Mouse (Mus musculus) liver, embryonic 16.5 days (tissue): ENCODE measurements around the gene Adk. TPM values are rescaled to one million over a fixed set of nuclear protein-coding genes. Genes with fewer than 3 reads are reported as not detected.

Source experiments
- ATAC-seq: fragments of 200-750 bp; cut with Nextera tagmentation; 2 replicates; pipeline ENCODE4 v1.8.0; 2017; ENCODE audit warnings: low read depth, mild to moderate bottlenecking, moderate number of reproducible peaks, moderate library complexity
- H3K27ac ChIP-seq: fragments of 300-500 bp; sonication (generic); 2 replicates; pipeline ENCODE4 v1.5.1; 2014; ENCODE audit warnings: mild to moderate bottlenecking, low read length
- H3K27me3 ChIP-seq: fragments of 300-500 bp; sonication (generic); 2 replicates; pipeline ENCODE4 v1.6.1; 2014; ENCODE audit warnings: low read depth, low read length, mixed read lengths; ENCODE audit not compliant: control insufficient read depth, insufficient read depth
- H3K36me3 ChIP-seq: fragments of 300-500 bp; sonication (generic); 2 replicates; pipeline ENCODE4 v1.6.1; 2014; ENCODE audit warnings: mild to moderate bottlenecking; ENCODE audit not compliant: control insufficient read depth, insufficient read depth
- H3K4me1 ChIP-seq: fragments of 300-500 bp; sonication (generic); 2 replicates; pipeline ENCODE4 v1.6.1; 2014; ENCODE audit warnings: low read depth, low read length, mixed read lengths; ENCODE audit not compliant: control insufficient read depth
- H3K4me2 ChIP-seq: fragments of 300-500 bp; sonication (generic); 2 replicates; pipeline ENCODE4 v1.6.1; 2014; ENCODE audit warnings: low read depth, low read length, mixed read lengths
- H3K4me3 ChIP-seq: fragments of 300-500 bp; sonication (generic); 2 replicates; pipeline ENCODE4 v1.5.1; 2014; ENCODE audit warnings: low read depth, mild to moderate bottlenecking, low read length
- H3K9ac ChIP-seq: fragments of 300-500 bp; sonication (generic); 2 replicates; pipeline ENCODE4 v1.6.1; 2014; ENCODE audit warnings: low read depth, low read length
- H3K9me3 ChIP-seq: fragments of 300-500 bp; sonication (generic); replicated peaks from 2 replicates; pipeline ENCODE4 v1.6.1; 2016; ENCODE audit warnings: low read length; ENCODE audit not compliant: control insufficient read depth
- WGBS: fragments of 180-500 bp; shearing (Covaris S2); extraction: QIAGEN DNeasy Blood & Tissue Kit; methylation state at CpG from one replicate; pipeline ENCODE4 v1.1.7; 2014; ENCODE audit not compliant: insufficient replicate concordance; 5-methylcytosine and 5-hydroxymethylcytosine counted together
- polyA plus RNA-seq: library from polyadenylated mRNA; unstranded; fragments of >200 nt; fragmentation: Nextera tagmentation; extraction: Ambion mirVana; gene quantifications from 2 replicates; pipeline ENCODE4 v1.2.1, GENCODE M21; 2015

Adk gene
- polyA plus RNA-seq, 1 experiment from 2014 or later, result 224 TPM

GRCm38 (mm10) chr14:21359896-21360525 lies 307.6 kb downstream of the Adk start:
- WGBS, result 87% methylated on average over 6 of the region's 12 CpGs
- Histone ChIP-seq H3K4me1 (no peaks in the 10 kb centered on the region), H3K9ac (no peak overlapping the region), H3K9me3 (no peaks in the 10 kb centered on the region), H3K27me3 (no peaks in the 10 kb centered on the region), H3K4me2 (no peak overlapping the region), H3K27ac (no peak overlapping the region), H3K36me3 (peaks cover 5% of the 10 kb centered on the region; the same call in 1 of the 2 replicates), H3K4me3 (no peak overlapping the region)
- ATAC-seq, result no peak

GRCm38 (mm10) chr14:21367095-21367494 lies 314.7 kb downstream of the Adk start:
- Histone ChIP-seq H3K27ac (no peak overlapping the region), H3K4me3 (no peak overlapping the region), H3K9me3 (no peaks in the 10 kb centered on the region), H3K9ac (no peak overlapping the region), H3K27me3 (no peaks in the 10 kb centered on the region), H3K4me1 (no peaks in the 10 kb centered on the region), H3K4me2 (no peak overlapping the region), H3K36me3 (no peaks in the 10 kb centered on the region)
- ATAC-seq, result no peak
- 73% methylated on average over 2 of the region's 2 CpGs for WGBS

DNA sequence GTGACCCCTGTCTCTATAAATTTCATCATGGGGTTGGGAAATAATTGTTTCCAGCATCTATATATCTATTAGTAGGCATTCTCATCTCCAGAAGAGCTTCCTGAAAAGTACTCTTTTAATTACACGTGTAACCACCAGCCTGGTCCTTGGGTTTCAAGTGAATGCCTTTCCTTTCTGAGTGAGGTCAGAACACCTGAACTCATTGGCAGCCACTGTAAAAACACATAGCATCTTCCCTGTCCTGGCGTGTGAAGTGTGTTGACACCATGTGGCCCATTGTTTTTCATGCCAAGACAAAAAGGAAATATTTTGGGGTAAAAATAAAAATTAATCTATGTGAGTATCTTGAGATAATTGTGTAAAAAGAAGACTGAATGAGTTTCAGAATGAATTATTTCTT lies 316.2 kb downstream of the Adk start:
- H3K27me3 ChIP-seq, result no peaks in the 10 kb centered on the region
- H3K4me2 ChIP-seq, result no peak overlapping the region
- 69% methylated on average over 2 of the region's 2 CpGs for WGBS
- H3K9ac ChIP-seq, result no peak overlapping the region
- no peaks in the 10 kb centered on the region for H3K9me3 ChIP-seq
- H3K36me3 ChIP-seq, result no peaks in the 10 kb centered on the region
- no peak overlapping the region for H3K27ac ChIP-seq
- H3K4me3 ChIP-seq, result no peak overlapping the region
- H3K4me1 ChIP-seq, result no peaks in the 10 kb centered on the region
- ATAC-seq, result no peak

- H3K36me3 ChIP-seq, result no peaks in the 10 kb centered on the region
- no peak for ATAC-seq
- no peak overlapping the region for H3K9ac ChIP-seq
- H3K27ac ChIP-seq, result no peak overlapping the region
- H3K4me2 ChIP-seq, result no peak overlapping the region
- WGBS, result 57% methylated on average over 5 of the region's 5 CpGs
- H3K27me3 ChIP-seq, result no peaks in the 10 kb centered on the region
- no peaks in the 10 kb centered on the region for H3K4me1 ChIP-seq
- no peaks in the 10 kb centered on the region for H3K9me3 ChIP-seq
- H3K4me3 ChIP-seq, result no peak overlapping the region
These were observed 316.8 kb downstream of the Adk start for GRCm38 (mm10) chr14:21369127-21369526.

DNA sequence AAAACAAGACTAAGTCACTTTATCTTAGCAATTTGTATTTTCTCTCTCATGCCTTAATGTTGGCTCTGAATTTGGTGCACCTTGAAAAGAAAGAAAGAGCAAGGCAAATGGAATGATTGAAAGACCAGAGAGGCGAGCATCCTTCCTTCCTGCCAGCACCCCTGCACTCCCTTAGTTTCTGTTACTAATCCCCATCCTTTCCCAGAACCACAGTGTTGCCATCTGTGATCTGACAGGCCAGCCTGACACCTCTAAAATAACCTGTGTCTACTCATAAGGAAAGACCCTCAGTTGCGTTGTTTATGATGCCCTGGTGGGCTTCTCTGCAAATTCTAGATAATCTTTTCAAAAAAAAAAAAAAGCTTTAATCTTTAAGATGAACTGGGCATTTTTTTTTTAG lies 319.6 kb downstream of the Adk start:
- no peaks in the 10 kb centered on the region for H3K4me1 ChIP-seq
- no peak for ATAC-seq
- no peak overlapping the region for H3K9ac ChIP-seq
- no peaks in the 10 kb centered on the region for H3K36me3 ChIP-seq
- WGBS, result 63% methylated on average over 2 of the region's 2 CpGs
- no peaks in the 10 kb centered on the region for H3K9me3 ChIP-seq
- H3K4me3 ChIP-seq, result no peak overlapping the region
- no peak overlapping the region for H3K4me2 ChIP-seq
- no peak overlapping the region for H3K27ac ChIP-seq
- no peaks in the 10 kb centered on the region for H3K27me3 ChIP-seq

GRCm38 (mm10) chr14:21372689-21373088 lies 320.3 kb downstream of the Adk start:
- WGBS, result 89% methylated on average over 5 of the region's 5 CpGs
- Histone ChIP-seq H3K4me3 (no peak overlapping the region), H3K4me2 (no peak overlapping the region), H3K36me3 (no peaks in the 10 kb centered on the region), H3K9me3 (no peaks in the 10 kb centered on the region), H3K9ac (no peak overlapping the region), H3K27me3 (no peaks in the 10 kb centered on the region), H3K4me1 (no peaks in the 10 kb centered on the region), H3K27ac (no peak overlapping the region)
- no peak for ATAC-seq

DNA sequence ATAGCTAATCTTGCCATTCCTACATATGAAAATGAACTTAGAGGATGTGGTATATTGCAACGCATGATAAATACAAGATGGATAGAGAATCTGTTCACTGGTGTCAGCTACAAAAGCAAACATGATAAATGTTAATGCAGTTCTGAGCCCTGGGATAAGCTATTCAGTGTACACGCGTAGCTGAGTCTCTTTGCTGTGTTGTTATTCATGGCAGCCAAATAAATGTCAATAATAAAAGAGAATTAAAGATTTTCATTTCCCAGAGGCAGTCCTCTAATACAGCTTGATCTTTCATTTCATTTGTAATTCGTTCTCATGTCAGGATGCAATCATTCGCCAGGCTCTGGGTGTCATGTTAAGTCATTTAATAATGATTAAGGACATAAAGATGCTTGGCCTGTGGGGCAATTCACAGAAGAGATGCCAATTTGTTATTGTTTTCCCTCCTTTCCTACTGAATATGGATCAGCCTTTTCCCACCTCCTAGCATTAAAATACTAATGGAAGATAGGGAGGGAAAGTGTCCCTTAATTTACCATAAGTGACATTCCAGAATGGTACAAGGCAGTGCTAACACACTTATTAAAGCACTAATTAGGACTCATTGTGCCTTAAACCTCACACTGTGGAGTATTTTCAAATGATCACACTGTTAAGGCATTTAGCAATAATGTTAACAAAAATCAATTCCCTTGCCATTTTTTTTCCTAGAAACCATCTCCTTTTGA lies 331.5 kb downstream of the Adk start:
- WGBS, result 78% methylated on average over 5 of the region's 5 CpGs
- H3K36me3 ChIP-seq, result peaks cover 13% of the 10 kb centered on the region
- no peaks in the 10 kb centered on the region for H3K9me3 ChIP-seq

DNA sequence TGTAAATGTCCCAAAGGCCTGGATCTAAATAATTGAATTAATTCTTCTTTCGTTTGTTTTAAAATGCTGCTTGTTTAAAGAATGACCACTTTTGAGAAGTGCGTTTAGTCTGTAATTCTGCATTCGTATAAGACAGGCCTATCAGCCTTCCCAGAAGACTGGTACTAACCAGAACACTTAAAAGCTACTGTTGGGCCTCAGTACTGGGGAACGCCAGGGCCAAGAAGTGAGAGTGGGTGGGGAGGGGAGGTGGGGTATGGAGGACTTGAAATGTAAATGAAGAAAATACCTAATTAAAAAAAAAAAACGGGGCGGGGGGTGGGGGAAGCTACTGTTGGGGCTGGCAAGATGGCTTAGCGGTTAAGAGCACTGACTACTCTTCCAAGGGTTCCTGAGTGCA lies 347.1 kb downstream of the Adk start:
- no peak overlapping the region for H3K9ac ChIP-seq
- no peaks in the 10 kb centered on the region for H3K9me3 ChIP-seq
- no peak overlapping the region for H3K4me3 ChIP-seq
- H3K27ac ChIP-seq, result no peak overlapping the region
- 78% methylated on average over 7 of the region's 7 CpGs for WGBS
- ATAC-seq, result no peak
- no peaks in the 10 kb centered on the region for H3K36me3 ChIP-seq
- no peak overlapping the region for H3K4me2 ChIP-seq
- H3K4me1 ChIP-seq, result no peaks in the 10 kb centered on the region
- H3K27me3 ChIP-seq, result no peaks in the 10 kb centered on the region

More for the DNA sequence above, 331.5 kb downstream of the Adk start:
- no peak overlapping the region for H3K4me3 ChIP-seq
- no peak overlapping the region for H3K4me2 ChIP-seq
- H3K27me3 ChIP-seq, result no peaks in the 10 kb centered on the region
- no peak overlapping the region for H3K9ac ChIP-seq
- H3K4me1 ChIP-seq, result no peaks in the 10 kb centered on the region
- H3K27ac ChIP-seq, result no peak overlapping the region
- ATAC-seq, result no peak

DNA sequence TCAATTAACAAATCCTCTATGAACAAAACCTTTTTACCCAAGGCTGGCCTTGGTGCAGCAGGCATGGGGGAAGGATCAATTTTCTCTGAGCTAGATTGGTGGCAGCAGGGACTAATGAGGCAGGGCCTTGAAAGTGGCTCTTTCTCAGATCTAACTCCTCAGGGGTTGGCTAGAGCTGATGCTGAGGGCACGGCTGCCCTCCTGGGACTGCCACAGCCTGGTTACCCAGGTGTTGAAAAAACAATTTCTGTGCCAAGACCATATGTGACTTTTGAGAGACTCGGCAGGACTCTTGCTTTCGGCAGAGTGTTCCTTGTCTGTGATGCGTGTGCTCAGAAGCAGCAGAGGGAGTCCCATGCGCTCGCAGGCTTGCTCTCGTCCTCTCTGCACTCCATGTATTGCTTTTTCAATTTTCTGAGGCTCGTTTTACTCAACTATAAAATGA lies 349.8 kb downstream of the Adk start:
- no peaks in the 10 kb centered on the region for H3K4me1 ChIP-seq
- H3K9ac ChIP-seq, result no peak overlapping the region
- no peaks in the 10 kb centered on the region for H3K36me3 ChIP-seq
- no peaks in the 10 kb centered on the region for H3K9me3 ChIP-seq
- no peak overlapping the region for H3K27ac ChIP-seq
- 75% methylated on average over 8 of the region's 8 CpGs for WGBS
- H3K27me3 ChIP-seq, result no peaks in the 10 kb centered on the region
- H3K4me2 ChIP-seq, result no peak overlapping the region
- no peak for ATAC-seq
- H3K4me3 ChIP-seq, result no peak overlapping the region
